Mouse (Mus musculus) E14TG2a.4 (cell line): ENCODE measurements around the gene Ago1.

ENCODE experiments used
- CTCF ChIP-seq: conservative IDR thresholded peaks from 2 replicates; pipeline ENCODE4 v1.5.1; 2014; ENCODE audit warnings: low read length
- NANOG ChIP-seq: IDR thresholded peaks from 2 replicates; pipeline ENCODE4 v1.6.1; 2014; ENCODE audit warnings: borderline replicate concordance, low read length, mixed read lengths
- POU5F1 ChIP-seq: IDR thresholded peaks from 2 replicates; pipeline ENCODE4 v1.6.1; 2014; ENCODE audit warnings: low read length, borderline replicate concordance

- TF ChIP-seq CTCF: no peak
- TF ChIP-seq NANOG: no peak
- TF ChIP-seq POU5F1: no peak
Measured at GRCm38 (mm10) chr4:126436268-126436667, 32.1 kb downstream of the Ago1 start.
